Mouse (Mus musculus) lung, adult 2 months (tissue): ENCODE measurements around the gene Cars2. TPM values are rescaled to one million over a fixed set of nuclear protein-coding genes. Genes with fewer than 3 reads are reported as not detected.
A peak's percentile ranks its signal among the peaks of the same experiment; 100 is the strongest.

ENCODE experiments used
- DNase-seq: peaks from one replicate; pipeline ENCODE4 v3.0.0; 2022
- H3K4me1 ChIP-seq: fragments of 200-500 bp; 2 replicates; pipeline ENCODE4 v1.6.1; 2011; ENCODE audit warnings: low read length; ENCODE audit not compliant: control insufficient read depth, insufficient read depth
- H3K4me3 ChIP-seq: fragments of 200-500 bp; replicated peaks from 2 replicates; pipeline ENCODE3; 2011; ENCODE audit warnings: low read depth, mild to moderate bottlenecking, control low read depth, low read length; ENCODE audit errors: extremely low read depth
- CTCF ChIP-seq: fragments of 200-500 bp; IDR thresholded peaks from 2 replicates; pipeline ENCODE4 v1.5.1; 2011; ENCODE audit warnings: mild to moderate bottlenecking, low read length, control low read depth; ENCODE audit not compliant: insufficient read depth
- POLR2A ChIP-seq: fragments of 200-500 bp; IDR thresholded peaks from 2 replicates; pipeline ENCODE4 v1.6.1; 2011; ENCODE audit warnings: low read depth, mild to moderate bottlenecking, control low read depth, low read length, borderline replicate concordance; ENCODE audit errors: extremely low read depth
- WGBS: fragments of 180-500 bp; shearing (Covaris S2); methylation state at CpG from one replicate; pipeline ENCODE4 v1.1.7; 2018; 5-methylcytosine and 5-hydroxymethylcytosine counted together
- polyA plus RNA-seq: library from polyadenylated mRNA; depleted of rRNA; stranded (reverse); fragments of >200 nt; gene quantifications from 2 replicates; pipeline ENCODE4 v1.2.3, GENCODE M21; 2012

Gene Cars2
- polyA plus RNA-seq, 1 experiment, result 48.4 TPM

DNA sequence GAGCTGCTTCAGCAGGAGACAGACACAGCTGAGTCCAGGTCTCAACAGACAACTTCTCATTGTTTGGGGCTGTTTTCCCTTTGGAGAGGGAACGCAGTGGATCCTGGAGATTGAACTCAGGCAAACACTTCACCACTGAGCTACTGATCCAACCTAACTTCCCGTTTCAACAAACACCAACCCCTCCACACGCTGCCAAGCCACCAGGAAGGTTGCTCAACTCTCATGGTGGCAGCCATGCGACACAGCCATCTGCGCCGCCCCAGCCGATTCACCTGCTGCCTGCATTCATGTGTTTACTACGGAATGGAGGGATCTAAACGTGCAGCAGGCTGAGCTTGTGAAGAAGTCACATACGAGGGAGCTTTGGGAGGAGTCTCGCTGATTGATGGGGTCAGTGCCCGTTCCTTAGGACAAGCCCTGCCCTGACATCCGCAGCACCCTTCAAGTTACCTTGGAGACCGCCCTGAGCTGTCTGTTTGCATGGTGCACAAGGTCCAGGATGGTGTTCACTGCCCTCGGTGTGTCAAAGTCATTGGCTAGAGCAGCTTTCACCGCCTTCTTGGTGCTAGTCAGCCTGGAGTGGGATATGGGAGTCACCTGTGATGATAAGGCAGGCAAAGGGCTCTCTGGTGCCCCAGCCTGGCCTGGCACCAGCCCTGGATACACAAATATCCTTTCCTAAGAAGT lies 33.1 kb downstream of the Cars2 start:
- Histone ChIP-seq H3K4me3 (peak overlapping the region; percentile 11), H3K4me1 (peaks cover 9% of the 10 kb centered on the region; the same call in 1 of the 2 replicates)
- peak; percentile 62 for DNase-seq
- WGBS, result 65% methylated on average over 16 of the region's 16 CpGs
- TF ChIP-seq POLR2A, result no peak
- TF ChIP-seq CTCF, result no peak

DNA sequence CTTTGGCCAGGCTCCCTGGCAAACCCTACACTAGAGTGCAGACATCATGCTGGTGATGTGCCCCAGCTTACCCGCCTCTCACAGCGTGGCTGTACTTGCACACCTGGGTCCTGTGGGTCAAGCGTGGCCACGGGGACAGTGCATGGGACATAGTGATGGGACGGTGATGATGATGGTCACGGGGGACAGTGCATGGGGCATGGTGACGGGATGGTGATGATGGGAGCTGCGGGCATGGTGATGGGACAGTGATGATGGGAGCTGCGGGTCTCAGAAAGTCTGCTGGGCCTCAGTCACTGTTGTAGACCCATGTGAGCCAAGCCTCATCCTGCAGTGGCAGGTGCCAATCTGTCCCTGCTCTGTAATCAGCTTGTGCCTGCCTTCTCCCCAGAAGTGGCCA lies 34.3 kb downstream of the Cars2 start:
- peaks cover 6% of the 10 kb centered on the region; the same call in 1 of the 2 replicates for H3K4me1 ChIP-seq
- DNase-seq, result no peak
- H3K4me3 ChIP-seq, result no peak overlapping the region
- TF ChIP-seq CTCF (no peak), POLR2A (no peak)
- 97% methylated on average over 9 of the region's 9 CpGs for WGBS

DNA sequence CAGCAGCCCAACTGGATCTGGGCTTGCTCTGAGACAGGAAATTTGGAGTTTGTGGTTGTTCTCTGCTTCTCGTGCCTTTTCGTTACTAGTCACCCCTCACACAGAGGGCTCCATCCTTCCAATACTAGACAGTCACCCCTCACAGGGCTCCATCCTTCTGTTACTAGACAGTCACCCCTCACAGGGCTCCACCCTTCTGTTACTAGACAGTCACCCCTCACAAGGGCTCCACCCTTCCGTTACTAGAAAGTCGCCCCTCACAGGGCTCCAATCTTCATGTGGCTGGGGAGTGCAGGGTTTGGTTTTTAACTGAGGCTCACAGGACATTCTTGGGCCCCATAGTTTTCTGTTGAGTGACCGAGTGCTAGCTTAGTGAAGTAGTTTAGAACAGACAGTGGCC lies 37.3 kb downstream of the Cars2 start:
- 88% methylated on average over 5 of the region's 5 CpGs for whole genome bisulfite sequencing
- DNase-seq, result no peak
- no peak for TF ChIP-seq POLR2A
- TF ChIP-seq CTCF, result no peak

DNA sequence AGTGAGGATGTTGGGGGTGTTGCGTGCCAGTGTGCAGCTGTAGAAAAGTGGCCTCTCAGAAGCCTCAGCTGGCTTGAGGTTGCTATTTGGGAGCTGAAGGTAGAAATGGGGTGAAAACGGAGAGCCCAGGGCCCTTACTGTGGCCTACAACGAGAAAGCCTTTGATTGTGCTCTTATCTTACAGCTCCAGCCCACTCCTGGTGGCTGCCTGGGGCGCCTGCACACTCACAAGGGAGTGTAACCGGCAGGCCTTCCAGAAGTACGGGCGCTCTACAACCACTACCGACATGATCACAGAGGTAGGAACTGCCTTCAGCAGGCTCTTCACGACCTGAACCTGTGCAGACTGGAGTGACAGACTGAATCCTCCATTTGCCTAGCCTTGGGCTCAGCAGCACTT lies 37.9 kb downstream of the Cars2 start:
- no peak overlapping the region for H3K4me3 ChIP-seq
- WGBS, result 87% methylated on average over 9 of the region's 9 CpGs
- H3K4me1 ChIP-seq, result peaks cover 3% of the 10 kb centered on the region; the same call in 1 of the 2 replicates
- DNase-seq, result no peak
- TF ChIP-seq POLR2A, result no peak
- no peak for TF ChIP-seq CTCF

More for the DNA sequence above, 37.3 kb downstream of the Cars2 start:
- Histone ChIP-seq H3K4me3 (no peak overlapping the region), H3K4me1 (peaks cover 4% of the 10 kb centered on the region; the same call in 1 of the 2 replicates)

DNA sequence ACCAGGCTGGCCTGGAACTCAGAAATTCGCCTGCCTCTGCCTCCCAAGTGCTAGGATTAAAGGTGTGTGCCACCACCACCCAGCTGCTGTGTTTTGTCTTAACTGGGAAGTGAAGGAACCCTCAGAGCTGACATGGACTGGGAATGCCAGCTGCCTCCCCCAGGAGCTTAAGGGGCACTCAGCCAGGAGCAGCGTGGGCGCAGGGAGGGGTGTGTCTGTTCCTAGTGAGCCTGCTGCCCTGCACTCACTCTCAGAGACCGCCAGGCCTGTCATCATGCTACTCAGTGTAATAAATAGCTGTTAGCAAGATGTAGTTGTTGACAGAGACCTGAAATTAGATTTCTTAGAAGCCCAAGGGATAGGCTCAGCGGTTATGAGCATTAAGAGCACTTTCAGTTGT lies 39.6 kb downstream of the Cars2 start:
- H3K4me1 ChIP-seq, result no peaks in the 10 kb centered on the region; the same call in 1 of the 2 replicates
- TF ChIP-seq CTCF, result no peak
- no peak for TF ChIP-seq POLR2A
- WGBS, result 80% methylated on average over 5 of the region's 5 CpGs
- no peak for DNase-seq
- H3K4me3 ChIP-seq, result no peak overlapping the region

DNA sequence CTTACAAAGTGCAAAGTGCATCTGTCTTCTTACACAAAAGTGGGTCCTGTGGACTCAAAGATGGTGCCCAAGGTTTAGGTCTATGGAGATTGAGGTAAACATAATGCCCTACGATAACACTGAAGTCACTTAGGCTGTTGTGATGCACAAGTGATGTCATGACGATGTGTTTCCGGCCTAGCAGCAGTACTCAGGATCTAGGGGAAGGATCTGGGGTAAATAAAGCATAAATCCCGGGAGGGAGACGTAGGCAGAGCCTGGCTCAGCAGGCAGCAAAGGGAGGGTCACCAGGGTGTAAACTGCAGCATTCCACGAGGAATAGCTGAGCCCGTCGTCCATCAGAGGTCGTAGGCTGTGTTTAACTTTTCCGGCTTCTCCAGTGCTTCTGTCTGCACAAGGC lies 41.7 kb downstream of the Cars2 start:
- no peaks in the 10 kb centered on the region; the same call in 1 of the 2 replicates for H3K4me1 ChIP-seq
- DNase-seq, result no peak
- no peak overlapping the region for H3K4me3 ChIP-seq
- WGBS, result 80% methylated on average over 10 of the region's 10 CpGs
- no peak for TF ChIP-seq POLR2A
- no peak for TF ChIP-seq CTCF

DNA sequence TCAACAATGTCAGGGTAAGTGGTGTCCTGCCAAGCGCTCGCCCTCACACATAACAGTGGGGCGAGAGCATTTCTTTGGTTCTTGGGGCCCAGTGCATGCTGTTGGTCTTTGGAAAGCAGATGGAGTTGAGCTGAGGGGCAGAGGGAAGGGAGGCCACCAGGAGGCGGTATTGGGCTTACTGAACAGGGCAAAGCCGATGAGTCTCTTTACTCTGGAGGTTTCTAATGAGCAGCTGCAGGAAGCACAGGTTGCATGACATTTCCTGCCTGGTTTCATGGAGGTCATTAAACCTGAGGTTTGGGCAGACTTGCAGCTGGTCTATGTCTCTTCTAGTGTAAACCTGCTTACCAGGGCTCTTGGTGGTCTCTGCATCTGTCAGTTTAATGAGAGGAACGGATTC lies 43.8 kb downstream of the Cars2 start:
- Histone ChIP-seq H3K4me1 (no peaks in the 10 kb centered on the region; the same call in 1 of the 2 replicates), H3K4me3 (no peak overlapping the region)
- 65% methylated on average over 6 of the region's 6 CpGs for WGBS
- peak; percentile 60 for DNase-seq
- TF ChIP-seq POLR2A, result no peak
- peak; percentile 75 for TF ChIP-seq CTCF

DNA sequence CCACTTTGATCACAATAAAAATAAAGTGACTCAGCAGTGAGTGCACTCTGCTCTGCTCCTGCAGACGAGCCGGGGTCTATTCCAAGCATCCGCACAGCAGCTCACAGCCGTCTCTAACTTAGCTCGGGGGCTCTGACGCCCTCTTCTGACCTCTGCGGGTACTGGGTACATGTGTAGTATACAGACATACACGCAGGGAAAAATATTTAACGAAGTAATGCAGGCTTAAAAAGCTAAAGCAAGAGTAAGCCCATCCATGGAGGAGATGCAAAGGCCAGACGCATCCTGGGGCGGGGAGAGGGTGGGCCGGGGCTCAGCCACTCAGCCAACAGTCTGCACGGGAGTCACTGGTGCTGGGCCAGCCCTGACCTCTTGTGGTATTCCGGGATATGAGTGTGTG lies 44.5 kb downstream of the Cars2 start:
- Histone ChIP-seq H3K4me1 (no peaks in the 10 kb centered on the region; the same call in 1 of the 2 replicates), H3K4me3 (no peak overlapping the region)
- WGBS, result 81% methylated on average over 14 of the region's 14 CpGs
- TF ChIP-seq POLR2A (no peak), CTCF (no peak)
- DNase-seq, result no peak

DNA sequence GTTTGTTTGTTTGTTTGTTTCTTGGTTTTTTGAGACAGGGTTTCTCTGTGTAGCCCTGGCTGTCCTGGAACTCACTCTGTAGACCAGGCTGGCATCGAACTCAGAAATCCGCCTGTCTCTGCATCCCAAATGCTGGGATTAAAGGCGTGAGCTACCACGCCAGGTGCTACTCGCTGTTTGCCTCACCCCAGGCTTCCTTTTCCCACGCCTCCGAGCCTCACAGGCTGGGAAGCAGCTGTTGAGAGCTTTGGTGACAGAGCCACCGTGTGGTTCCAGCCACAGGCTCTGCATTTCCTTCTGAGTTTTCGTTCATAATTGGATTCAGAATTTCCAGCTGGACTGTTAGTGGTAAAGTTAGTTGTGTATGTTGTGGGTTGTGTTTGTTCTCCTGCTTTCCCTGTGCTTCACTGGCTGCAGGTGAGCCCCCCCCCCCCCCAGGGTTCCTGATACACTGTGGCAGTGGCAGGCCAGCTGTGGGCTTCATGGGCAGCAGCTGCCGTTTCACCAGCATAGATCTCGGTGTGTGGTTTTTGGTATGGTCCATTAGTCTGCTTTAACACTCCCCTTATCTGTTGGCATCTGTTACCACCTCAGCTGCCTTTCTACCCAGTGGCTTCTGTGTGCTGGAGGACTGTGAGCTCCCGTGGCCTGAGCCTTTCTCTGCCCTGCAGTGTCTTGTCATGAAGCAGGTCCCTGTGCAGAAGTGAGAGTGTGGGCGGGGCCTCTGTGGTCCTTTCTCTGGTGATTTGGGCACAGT lies 46.9 kb downstream of the Cars2 start:
- H3K4me1 ChIP-seq, result peaks cover 7% of the 10 kb centered on the region
- no peak for TF ChIP-seq POLR2A
- no peak for TF ChIP-seq CTCF
- DNase-seq, result no peak
- WGBS, result 80% methylated on average over 13 of the region's 13 CpGs
- H3K4me3 ChIP-seq, result no peak overlapping the region

DNA sequence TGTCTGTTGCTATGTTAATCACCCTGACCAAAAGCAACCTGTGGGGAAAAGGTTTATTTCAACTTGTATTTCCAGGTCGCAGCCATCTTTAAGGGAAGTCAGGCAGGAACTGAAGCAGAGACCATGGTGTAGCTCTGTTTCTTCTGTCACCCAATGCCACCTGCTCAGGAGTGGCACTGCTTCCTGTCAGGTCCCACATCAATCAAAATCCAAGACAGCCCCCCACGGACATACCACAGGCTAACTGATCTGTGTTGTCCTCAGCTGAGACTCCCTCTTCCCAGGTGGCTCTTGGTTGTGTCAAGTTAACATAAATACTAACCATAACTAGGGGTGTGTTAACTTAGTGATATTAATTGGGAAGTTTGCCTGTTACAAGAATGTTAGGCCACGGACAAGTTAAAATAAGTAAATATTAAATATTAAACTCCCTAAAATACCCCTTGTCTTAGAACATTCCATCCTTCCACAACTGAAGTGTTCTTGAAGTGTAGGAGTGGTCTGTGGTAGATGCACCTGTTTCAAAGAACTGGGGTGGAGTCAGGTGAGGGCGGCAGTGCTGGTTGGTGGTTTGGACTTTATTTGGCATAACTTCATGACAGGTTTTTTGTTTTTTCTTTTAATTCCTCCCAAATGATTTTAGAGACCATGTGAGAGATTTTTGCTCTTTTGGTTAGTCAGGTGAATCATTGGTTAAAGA lies 51.6 kb downstream of the Cars2 start:
- peak overlapping the region; percentile 46 for H3K4me3 ChIP-seq
- TF ChIP-seq CTCF (no peak), POLR2A (no peak; the same call in 1 of the 2 replicates)
- WGBS, result 67% methylated on average over 4 of the region's 4 CpGs
- H3K4me1 ChIP-seq, result peaks cover 15% of the 10 kb centered on the region
- DNase-seq, result no peak
